Mouse (Mus musculus) thymus, adult 2 months (tissue): ENCODE results near the gene Fam117b.

Source experiments
- CTCF ChIP-seq: fragments of 200-500 bp; IDR thresholded peaks from 2 replicates; pipeline ENCODE4 v1.5.1; 2012; ENCODE audit warnings: mild to moderate bottlenecking, control low read depth, low read length, moderate library complexity, borderline replicate concordance; ENCODE audit not compliant: control insufficient read depth, poor library complexity, insufficient read depth; ENCODE audit errors: extremely low read depth
- POLR2A ChIP-seq: fragments of 200-500 bp; IDR thresholded peaks from 2 replicates; pipeline ENCODE4 v1.6.1; 2012; ENCODE audit warnings: mild to moderate bottlenecking, low read length, control low read depth, moderate library complexity; ENCODE audit not compliant: control insufficient read depth, poor library complexity, insufficient read depth; ENCODE audit errors: extremely low read depth

GRCm38 (mm10) chr1:59995646-59996045 is 82.8 kb downstream of the Fam117b start:
- TF ChIP-seq CTCF (no peak), POLR2A (no peak)
